Comparison of ENCODE assay signal across 9 mouse cellular contexts in the genomic region with DNA sequence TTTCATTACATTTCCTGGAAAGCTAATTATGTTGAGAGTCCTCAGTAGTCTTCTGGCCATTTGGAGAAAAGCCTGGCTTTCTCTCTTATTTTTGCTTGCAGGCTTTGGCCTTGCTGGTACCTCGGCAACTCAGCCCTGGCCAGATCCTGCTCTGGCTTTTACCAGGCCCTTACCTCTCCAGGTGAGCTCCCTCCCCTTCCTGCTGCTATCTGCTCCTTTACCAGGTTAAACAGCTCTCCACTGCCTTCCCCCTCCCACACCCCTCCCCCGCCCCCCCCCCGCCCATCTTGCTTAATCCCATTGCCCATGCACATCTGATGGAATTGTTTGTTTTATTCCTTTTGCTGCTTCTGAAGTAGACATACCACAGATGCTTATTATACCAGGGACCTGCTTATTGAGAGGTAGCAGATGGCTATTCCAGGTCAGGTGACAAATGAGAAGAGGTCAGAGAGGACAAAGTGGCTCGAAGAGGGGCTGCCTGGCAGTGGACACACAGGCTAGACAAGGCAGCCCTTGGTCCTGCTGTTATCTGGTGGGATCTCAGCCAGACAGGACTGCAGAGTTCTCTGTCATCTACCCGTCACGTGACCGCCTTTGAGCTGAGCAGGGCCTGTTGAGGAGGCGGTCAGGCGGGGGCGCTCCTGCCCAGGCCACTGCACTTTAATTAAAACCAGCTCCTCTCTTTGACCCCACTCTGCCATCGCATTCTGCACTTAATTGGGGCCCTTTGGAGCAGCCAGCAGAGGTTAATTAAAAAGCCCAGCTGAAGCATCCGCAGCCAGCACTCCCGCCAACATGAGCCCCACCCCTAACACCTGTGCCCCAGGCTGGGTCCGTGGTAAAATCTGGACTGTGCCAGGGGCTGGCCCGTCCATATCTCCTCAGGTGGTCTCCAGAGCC. TPM values are rescaled to one million over a fixed set of nuclear protein-coding genes. Genes with fewer than 3 reads are reported as not detected.
DNase-seq lines count a peak whose midpoint lies in the region; ATAC-seq and TF ChIP-seq lines count a peak whose summit lies in the region.
"Had no signal": no experiment of that assay in that cellular context is flagged by ENCODE, and none has a peak within 500 bp of the region (broad histone marks: within the 10 kb centered on the region; RNA-seq: fewer than 3 reads in every experiment).

No protein-coding gene starts in this region.

- H3K9me3 ChIP-seq in forebrain, embryonic 13.5 days (replicated peaks): no peaks in the 10 kb centered on the region
- no peaks in the 10 kb centered on the region for H3K9me3 ChIP-seq in hindbrain, embryonic 10.5 days
- H3K9me3 ChIP-seq in lung, postnatal 0 days (ENCODE audit: low read length): no peaks in the 10 kb centered on the region

- peak; percentile 88 for TF ChIP-seq EP300 in lung, postnatal 0 days (IDR thresholded peaks at IDR 0.05)

- no peaks in the 10 kb centered on the region for H3K27me3 ChIP-seq in forebrain, embryonic 13.5 days
- H3K27me3 ChIP-seq in hindbrain, embryonic 10.5 days (ENCODE audit: insufficient read depth, poor library complexity, severe bottlenecking): peaks cover 54% of the 10 kb centered on the region
- H3K27me3 ChIP-seq in lung, postnatal 0 days (replicated peaks; ENCODE audit: insufficient read depth, low read length): no peaks in the 10 kb centered on the region

- TF ChIP-seq CTCF in lung, postnatal 0 days (IDR thresholded peaks at IDR 0.05): peak; percentile 79

- H3K4me3 ChIP-seq in forebrain, embryonic 13.5 days: no peak overlapping the region
- peak overlapping the region; percentile 19; the same call in 1 of the 2 replicates for H3K4me3 ChIP-seq in hindbrain, embryonic 10.5 days
- no peak overlapping the region for H3K4me3 ChIP-seq in lung, postnatal 0 days (ENCODE audit: low read depth, low read length)
- H3K4me3 ChIP-seq: erythroblast, embryonic 14.5 days had no signal

- no peak overlapping the region; the same call in 1 of the 2 replicates for H3K27ac ChIP-seq in forebrain, embryonic 13.5 days
- peak overlapping the region; percentile 6 for H3K27ac ChIP-seq in hindbrain, embryonic 10.5 days
- H3K27ac ChIP-seq in lung, postnatal 0 days (ENCODE audit: low read length): peak overlapping the region; percentile 60

- H3K9ac ChIP-seq in forebrain, embryonic 13.5 days: no peak overlapping the region
- H3K9ac ChIP-seq in lung, postnatal 0 days (replicated peaks; ENCODE audit: low read depth): no peak overlapping the region

- H3K36me3 ChIP-seq in forebrain, embryonic 13.5 days (ENCODE audit: poor library complexity, severe bottlenecking): no peaks in the 10 kb centered on the region
- no peaks in the 10 kb centered on the region for H3K36me3 ChIP-seq in hindbrain, embryonic 10.5 days
- no peaks in the 10 kb centered on the region for H3K36me3 ChIP-seq in lung, postnatal 0 days (ENCODE audit: insufficient read depth, low read length)

- peak; percentile 49 for DNase-seq in ES-CJ7 (ENCODE audit: low read depth, low spot score)
- DNase-seq in hindbrain, embryonic 10.5 days (ENCODE audit: low spot score): peak; percentile 81
- peak; percentile 73 for DNase-seq in layer of hippocampus, adult 9-11 months
- DNase-seq in lung, postnatal 0 days (ENCODE audit: low spot score): peak; percentile 95
- DNase-seq in retina, postnatal 1 day: peak; percentile 93

- peak overlapping the region; percentile 9; the same call in 1 of the 2 replicates for H3K4me2 ChIP-seq in forebrain, embryonic 13.5 days
- no peak overlapping the region for H3K4me2 ChIP-seq in lung, postnatal 0 days (replicated peaks; ENCODE audit: low read depth, low read length)

- peak; percentile 66; the same call in 1 of the 2 replicates for ATAC-seq in cerebellum, adult (ENCODE audit: insufficient number of reproducible peaks, low FRiP score, low TSS enrichment)
- ATAC-seq in forebrain, embryonic 13.5 days: peak; percentile 76
- peak; percentile 96 for ATAC-seq in lung, postnatal 0 days
- ATAC-seq in monocyte, adult 5-6 weeks (replicated peaks; ENCODE audit: insufficient number of reproducible peaks, low FRiP score, low TSS enrichment, poor library complexity, severe bottlenecking): no peak

- 6% methylated on average over 13 of the region's 15 CpGs for WGBS in forebrain, embryonic 13.5 days
- WGBS in hindbrain, embryonic 10.5 days: 6% methylated on average over 14 of the region's 15 CpGs
- 3% methylated on average over 14 of the region's 15 CpGs for WGBS in lung, postnatal 0 days

- H3K4me1 ChIP-seq in forebrain, embryonic 13.5 days: peaks cover 16% of the 10 kb centered on the region
- H3K4me1 ChIP-seq in hindbrain, embryonic 10.5 days (replicated peaks): peaks cover 27% of the 10 kb centered on the region
- no peaks in the 10 kb centered on the region for H3K4me1 ChIP-seq in lung, postnatal 0 days (ENCODE audit: insufficient read depth, low read depth, low read length)

RNA-seq across cellular contexts. Expression of gene Arf1, which starts 10.7 kb away (rescaled TPM):
- 570 and 595 TPM in 2 replicates for polyA plus RNA-seq in forebrain, embryonic 13.5 days (2015; fragmentation: Nextera tagmentation; extraction: Ambion mirVana)
- polyA plus RNA-seq in hindbrain, embryonic 10.5 days (2016; fragmentation: Nextera tagmentation; extraction: Ambion mirVana): 669 and 687 TPM in 2 replicates
- 630 and 647 TPM in 2 replicates for polyA plus RNA-seq in lung, postnatal 0 days (2015; fragmentation: Nextera tagmentation; extraction: Ambion mirVana)
- total RNA-seq in monocyte, adult 5-6 weeks (2017): 337 to 405 TPM (median 396 TPM) in 3 replicates

RNA-seq across cellular contexts. Expression of gene 2310033P09Rik, which starts 30.7 kb away (rescaled TPM):
- 32.3 and 35.1 TPM in 2 replicates for polyA plus RNA-seq in forebrain, embryonic 13.5 days (2015; fragmentation: Nextera tagmentation; extraction: Ambion mirVana)
- 42.2 and 43.1 TPM in 2 replicates for polyA plus RNA-seq in hindbrain, embryonic 10.5 days (2016; fragmentation: Nextera tagmentation; extraction: Ambion mirVana)
- 32.9 and 34.8 TPM in 2 replicates for polyA plus RNA-seq in lung, postnatal 0 days (2015; fragmentation: Nextera tagmentation; extraction: Ambion mirVana)
- 8.9 to 16.8 TPM (median 16.4 TPM) in 3 replicates for total RNA-seq in monocyte, adult 5-6 weeks (2017)

RNA-seq across cellular contexts. Expression of gene Mrpl55, which starts 36.5 kb away (rescaled TPM):
- polyA plus RNA-seq in forebrain, embryonic 13.5 days (2015; fragmentation: Nextera tagmentation; extraction: Ambion mirVana): 103 TPM in 2 replicates
- 123 and 129 TPM in 2 replicates for polyA plus RNA-seq in hindbrain, embryonic 10.5 days (2016; fragmentation: Nextera tagmentation; extraction: Ambion mirVana)
- 60.0 and 74.0 TPM in 2 replicates for polyA plus RNA-seq in lung, postnatal 0 days (2015; fragmentation: Nextera tagmentation; extraction: Ambion mirVana)
- total RNA-seq in monocyte, adult 5-6 weeks (2017): 21.2 to 48.1 TPM (median 23.8 TPM) in 3 replicates

RNA-seq across cellular contexts. Expression of gene Guk1, which starts 46.8 kb away (rescaled TPM):
- polyA plus RNA-seq in forebrain, embryonic 13.5 days (2015; fragmentation: Nextera tagmentation; extraction: Ambion mirVana): 127 and 131 TPM in 2 replicates
- polyA plus RNA-seq in hindbrain, embryonic 10.5 days (2016; fragmentation: Nextera tagmentation; extraction: Ambion mirVana): 113 and 119 TPM in 2 replicates
- polyA plus RNA-seq in lung, postnatal 0 days (2015; fragmentation: Nextera tagmentation; extraction: Ambion mirVana): 151 and 168 TPM in 2 replicates
- total RNA-seq in monocyte, adult 5-6 weeks (2017): 23.1 to 45.9 TPM (median 32.7 TPM) in 3 replicates

RNA-seq across cellular contexts. Expression of gene Wnt3a, which starts 51.8 kb away (rescaled TPM):
- polyA plus RNA-seq in forebrain, embryonic 13.5 days (2015; fragmentation: Nextera tagmentation; extraction: Ambion mirVana): 2.3 and 3.4 TPM in 2 replicates
- polyA plus RNA-seq in hindbrain, embryonic 10.5 days (2016; fragmentation: Nextera tagmentation; extraction: Ambion mirVana): 14.2 and 18.2 TPM in 2 replicates
- polyA plus RNA-seq in lung, postnatal 0 days (2015; fragmentation: Nextera tagmentation; extraction: Ambion mirVana): 12.6 and 18.9 TPM in 2 replicates
- total RNA-seq in monocyte, adult 5-6 weeks (2017): not detected in 3 replicates
